Mouse (Mus musculus): ENCODE measurements at regions not wholly inside any gene's neighbourhood (a gene's known extent, or its start where the extent isn't known, plus 50 kb on each side); places are given as distances from the start of the nearest gene placed in this dataset.

- TF ChIP-seq CTCF (IDR thresholded peaks at IDR 0.05; ENCODE audit: low read depth) (no peak), EP300 (optimal IDR thresholded peaks at IDR 0.05) (no peak)
Measured at GRCm38 (mm10) chr6:51043970-51044369, 388.5 kb upstream of the Nfe2l3 start.

Data from stomach, postnatal 0 days (tissue).